Mouse (Mus musculus) thymus, postnatal 4 days (tissue): ENCODE measurements around the gene Gusb.
A peak's percentile ranks its signal among the peaks of the same experiment; 100 is the strongest.

Source experiments
- DNase-seq: peaks from one replicate; pipeline ENCODE4 v3.0.0; 2021

The Gusb gene

DNA sequence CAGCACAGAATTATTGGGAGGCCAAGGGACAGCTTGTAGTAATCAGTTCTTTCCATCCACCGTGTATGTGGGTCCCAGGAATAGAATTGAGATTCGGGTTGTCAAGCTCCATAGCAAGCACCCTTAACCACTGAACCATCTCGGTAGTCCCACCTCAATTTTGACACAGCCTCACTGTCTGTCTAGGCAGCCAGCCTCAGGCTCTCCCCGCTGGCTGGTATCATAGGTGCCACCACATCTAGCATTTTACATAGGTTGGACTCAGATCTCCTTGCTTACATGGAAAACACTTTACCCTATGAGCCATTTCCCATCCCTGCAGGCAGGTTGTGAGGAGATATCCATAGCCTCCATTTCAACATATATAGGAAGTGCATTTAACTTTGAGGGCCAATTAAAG is 28.5 kb downstream of the Gusb start:
- no peak for DNase-seq

DNA sequence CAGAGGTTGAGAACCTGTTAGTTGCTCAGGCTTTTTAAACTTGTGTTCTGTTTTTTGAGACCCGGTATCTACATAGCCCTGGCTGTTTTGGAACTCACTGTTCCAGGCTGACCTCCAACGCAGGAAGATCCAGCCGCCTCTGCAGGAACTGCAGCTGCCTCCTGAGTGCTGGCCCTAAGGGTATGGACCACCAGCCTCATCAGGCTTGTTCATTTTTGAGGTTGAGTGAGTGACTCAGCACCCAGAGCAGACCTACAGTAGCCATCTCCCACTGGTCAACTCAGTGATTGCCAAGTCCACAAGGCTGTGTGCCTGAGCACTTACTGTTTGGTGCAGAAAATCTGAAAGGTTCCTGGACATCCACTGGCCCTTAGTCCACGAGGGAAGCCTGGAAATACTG is 31.4 kb downstream of the Gusb start:
- no peak for DNase-seq

DNA sequence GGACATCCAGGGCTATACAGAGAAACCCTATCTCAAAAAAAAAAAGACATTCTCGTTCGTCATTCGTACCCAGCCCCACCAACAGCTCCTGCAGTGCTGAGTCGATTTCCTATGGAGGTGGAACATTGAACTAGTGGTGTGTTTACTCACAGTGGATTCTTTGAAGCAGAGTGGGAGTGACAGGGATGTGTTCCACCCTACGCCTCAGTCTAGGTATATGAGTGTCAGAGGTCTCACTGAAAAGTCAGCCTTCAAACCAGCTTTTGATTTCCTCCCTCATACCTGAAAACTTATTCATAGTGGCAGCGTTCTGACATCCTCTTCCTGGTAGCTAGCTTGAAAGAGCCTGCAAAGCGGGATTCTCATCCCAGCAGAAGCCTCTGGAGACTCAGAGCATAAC is 34.4 kb downstream of the Gusb start:
- no peak for DNase-seq

DNA sequence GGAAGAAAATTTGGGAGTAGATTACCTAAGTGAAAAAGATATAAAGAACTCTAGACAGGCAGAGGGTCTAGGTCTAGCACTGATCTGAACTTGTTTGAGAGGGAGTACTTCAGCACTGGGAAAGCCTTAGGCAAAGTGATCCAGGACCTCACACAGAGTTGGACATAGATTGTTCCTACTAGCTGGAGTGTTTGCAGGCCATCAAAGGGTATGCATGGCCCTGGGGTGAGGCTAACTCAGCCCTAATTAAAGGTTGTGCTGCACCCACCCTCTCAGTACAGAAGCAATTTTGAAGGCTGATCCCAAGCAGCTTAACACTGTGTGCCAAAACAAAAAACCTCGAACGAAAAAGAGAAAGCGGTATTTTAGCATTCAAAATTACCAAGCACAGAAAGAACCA is 36.4 kb downstream of the Gusb start:
- no peak for DNase-seq

DNA sequence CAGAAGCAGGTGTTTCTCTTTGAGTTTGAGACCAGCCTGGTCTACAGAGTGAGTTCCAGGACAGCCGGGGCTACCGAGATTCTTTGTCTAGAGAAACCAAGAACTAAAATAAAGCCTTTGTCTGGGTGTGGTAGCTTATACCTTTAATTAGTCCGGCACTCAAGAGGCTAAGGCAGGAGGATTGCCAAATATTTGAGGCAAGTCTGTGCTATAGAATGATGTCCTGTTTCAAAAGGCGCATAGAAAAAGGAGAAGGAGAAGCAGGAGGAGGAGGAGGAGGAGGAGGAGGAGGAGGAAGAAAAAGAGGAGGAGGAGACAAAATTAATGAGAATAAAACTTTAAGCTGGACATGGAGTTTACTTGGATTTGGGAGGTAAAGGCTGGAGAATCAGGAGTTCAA is 39.6 kb downstream of the Gusb start:
- no peak for DNase-seq

DNA sequence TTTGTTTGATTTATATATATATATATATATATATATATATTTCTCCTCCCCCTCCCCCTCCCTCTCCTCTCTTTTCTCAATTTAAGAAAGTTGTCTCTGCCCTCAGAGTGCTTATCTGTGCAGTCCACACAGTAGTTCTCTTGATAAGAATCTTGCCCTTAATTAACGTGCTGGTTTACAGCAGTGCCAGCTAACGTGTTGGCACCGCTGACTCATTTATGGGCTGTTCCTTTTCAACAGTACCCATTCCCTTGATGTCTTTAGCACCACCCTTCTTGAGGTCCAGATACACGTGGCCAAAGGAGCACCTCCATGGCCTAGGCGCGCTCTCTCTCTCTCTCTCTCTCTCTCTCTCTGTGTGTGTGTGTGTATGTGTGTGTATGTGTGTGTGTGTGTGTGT is 47.1 kb downstream of the Gusb start:
- DNase-seq: no peak

DNA sequence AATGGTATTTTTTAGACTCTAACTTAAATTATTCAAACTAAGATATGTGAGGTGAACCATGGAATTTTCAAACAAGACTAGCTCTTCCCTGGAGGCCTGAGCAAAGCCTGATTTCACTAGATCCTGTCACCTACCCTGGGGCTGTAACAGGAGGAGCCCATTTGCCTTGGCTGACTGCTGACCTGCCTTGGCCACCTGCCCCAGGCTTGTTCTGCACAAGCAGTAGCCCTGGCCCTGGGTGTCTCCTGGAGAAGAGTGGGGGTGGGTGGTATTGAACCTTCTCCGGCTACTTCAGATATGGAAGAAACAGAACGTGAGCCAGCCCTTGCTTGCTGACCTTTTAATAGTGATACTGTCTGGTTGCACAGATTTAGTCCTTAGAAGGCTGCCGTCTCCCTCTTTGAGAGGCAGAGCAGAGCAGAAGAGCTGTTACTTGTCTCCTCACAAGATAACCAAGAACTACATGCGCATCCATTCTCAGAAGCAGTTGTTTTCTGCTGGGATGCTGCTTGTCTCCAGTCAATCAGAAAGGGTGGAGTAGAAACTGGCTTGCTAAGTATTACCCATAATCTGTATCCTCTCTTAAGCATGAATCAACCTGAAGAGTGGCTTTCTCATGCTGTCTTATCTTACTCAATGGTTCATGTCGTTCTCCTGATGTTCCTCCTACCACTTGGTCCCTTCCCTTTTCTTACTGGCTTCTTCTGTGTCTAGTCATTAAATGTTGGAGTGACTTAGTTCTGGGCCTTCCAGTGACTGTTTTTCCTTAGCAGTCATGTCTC is 48.2 kb downstream of the Gusb start:
- no peak for DNase-seq

DNA sequence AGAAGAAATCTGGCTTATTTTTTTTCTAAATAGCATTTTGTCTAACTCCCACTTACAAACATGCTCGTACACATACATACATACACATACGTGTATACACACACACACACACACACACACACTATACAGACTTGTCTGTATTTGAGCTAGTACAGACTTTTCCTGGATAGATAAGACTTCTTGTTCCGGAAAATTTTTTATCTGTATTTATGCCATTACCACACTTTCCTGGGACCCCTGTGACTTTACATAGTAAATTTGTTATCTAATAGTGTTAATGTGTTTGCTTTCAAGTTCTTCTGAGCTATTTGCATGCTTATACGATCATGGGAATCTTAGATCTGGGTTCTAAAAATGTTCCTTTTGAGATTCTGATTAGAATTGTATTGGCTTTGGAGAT is 50.7 kb downstream of the Gusb start:
- DNase-seq: no peak

DNA sequence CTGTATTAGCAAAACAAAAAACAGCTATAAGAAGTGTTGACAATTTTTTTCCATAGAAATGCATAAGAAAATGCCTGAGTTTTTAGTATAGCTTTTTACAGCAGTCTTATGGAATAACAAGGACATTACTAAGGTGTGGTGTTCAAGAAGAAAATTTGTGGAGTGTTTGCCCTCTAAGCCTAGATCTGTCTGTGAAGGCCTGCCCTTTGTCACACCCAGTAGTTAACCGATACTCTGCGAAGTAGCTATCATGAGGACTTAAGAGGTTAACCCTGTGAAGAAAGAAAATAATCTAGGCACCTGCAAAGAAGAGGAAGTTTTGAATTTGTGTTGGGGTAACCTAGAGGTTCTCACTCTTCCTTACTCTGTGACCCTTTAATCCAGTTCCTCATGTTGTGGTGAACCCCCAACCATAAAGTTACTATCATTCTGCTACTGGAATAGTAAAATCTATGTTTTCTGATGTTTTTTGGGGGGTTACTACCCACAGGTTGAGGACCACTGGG is 55.3 kb downstream of the Gusb start:
- no peak for DNase-seq

DNA sequence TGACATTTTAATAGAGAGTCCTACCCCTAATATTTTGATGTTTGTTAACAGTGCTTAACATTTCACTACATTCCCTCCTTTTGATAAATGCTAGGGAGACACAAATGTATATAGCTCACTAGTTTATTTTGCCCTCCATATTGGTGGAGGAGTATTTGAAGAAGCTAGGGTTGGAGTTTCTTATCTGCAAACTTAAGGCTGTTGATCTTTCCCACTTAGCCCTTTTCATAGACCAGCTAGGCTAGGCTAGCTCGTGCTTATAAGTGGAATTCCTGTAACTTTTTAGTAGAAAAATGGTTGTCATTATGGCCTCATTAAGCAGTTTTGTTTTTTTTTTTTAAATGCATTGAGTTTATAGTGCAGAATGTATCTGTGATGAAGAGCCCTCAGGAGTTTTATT is 59.4 kb downstream of the Gusb start:
- DNase-seq: no peak

DNA sequence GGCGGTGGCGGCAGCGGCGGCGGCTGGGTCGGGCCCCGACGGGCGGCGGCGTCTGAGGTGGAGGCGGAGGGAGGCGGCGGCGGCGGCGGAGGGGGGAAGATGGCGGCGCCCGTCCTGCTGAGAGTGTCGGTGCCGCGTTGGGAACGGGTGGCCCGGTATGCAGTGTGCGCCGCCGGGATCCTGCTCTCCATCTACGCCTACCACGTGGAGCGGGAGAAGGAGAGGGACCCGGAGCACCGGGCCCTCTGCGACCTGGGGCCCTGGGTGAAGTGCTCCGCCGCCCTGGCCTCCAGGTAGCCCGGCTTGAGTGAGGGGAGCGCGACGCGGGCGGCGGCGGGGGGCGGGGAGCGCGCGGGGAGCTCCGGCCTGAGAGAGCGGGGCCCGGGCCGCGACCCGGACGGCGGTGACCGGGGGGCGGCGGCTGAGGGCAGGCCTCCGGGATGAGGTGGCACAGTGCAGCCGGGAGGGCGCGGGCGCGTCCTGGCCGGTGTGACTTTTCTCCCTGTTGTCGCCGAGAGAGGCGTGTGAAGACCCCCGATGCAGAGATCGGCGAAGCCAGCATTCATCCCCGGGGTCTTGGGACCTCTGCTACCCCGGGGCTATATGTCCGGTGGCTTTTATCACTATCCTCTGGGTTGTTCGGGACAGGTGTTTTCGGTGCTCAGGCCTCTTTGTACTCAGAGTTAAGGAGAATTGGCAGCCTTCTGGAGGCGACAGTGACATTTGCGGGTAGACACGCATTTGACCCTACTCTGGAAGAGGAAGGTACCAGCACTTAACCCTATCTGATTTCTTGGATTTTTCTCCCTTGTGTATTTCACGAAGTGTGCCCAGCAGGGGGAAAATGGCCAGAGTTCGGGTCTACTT is 60.5 kb downstream of the Gusb start:
- peak; percentile 66 for DNase-seq

DNA sequence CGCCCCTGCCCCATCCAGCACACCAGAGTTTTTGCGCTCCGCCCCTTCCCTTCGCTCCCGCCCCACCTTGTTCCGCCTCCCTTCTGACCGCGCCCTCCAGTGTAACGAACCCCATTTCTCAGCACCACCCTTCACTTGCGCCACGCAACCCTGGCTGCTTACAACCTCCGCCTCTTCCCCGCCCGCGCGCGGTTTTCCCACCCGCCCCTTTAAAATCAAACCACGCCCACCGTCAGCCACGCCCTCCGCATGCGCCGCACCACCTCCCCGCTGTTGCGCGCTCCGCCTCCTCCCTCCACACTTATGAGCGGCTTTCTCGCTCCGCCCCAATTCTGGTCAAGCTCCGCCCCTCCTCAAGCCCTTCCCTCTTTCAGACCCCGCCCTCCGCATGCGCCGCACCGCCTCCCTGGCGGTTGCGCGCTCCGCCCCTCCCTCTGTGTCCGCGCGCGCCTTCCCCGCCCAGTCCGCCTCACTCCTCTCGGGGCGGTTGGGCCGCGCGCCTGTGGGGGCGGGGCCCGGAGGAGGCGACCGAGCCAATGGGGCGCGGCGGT is 61.3 kb downstream of the Gusb start, which contains the start of gene Vkorc1l1:
Vkorc1l1 (plus strand) TSS at position 476 of the 551 bp plus-strand sequence.
- DNase-seq: peak; percentile 100

DNA sequence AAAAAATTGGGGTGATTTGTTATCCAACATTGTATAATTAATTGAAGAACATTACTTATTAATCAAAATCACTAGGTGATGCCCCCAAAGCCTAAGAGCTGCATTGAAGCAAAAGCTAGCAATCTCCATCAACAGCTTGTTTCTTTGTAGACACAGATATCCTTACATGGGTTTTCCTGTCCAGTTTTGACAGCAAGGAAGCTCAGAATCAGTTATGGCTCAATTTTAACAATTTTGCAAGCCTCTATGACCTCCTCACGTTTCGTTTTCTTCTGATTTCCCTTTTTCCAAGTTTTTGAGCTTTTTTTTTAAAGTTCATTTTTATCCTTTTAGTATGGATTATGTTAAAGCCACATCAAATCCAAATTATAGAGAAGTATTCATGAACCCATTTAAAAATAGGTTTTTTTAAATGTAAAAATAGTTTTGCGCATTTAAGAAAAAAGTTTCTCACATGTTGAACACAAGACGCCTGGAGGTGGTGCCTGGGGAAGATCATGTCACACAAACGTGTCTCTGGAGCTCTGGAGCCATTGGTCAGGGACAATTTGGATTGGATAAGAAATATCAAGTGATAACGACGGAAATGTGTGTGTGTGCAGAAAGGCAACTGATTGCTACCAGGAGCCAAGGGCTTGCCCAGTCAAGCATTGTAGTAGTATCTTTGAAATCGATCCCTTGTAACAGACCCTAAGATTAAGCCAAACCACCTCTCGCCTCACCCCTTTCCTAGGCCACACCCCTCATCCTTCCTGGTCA is 61.9 kb downstream of the Gusb start:
- no peak for DNase-seq

DNA sequence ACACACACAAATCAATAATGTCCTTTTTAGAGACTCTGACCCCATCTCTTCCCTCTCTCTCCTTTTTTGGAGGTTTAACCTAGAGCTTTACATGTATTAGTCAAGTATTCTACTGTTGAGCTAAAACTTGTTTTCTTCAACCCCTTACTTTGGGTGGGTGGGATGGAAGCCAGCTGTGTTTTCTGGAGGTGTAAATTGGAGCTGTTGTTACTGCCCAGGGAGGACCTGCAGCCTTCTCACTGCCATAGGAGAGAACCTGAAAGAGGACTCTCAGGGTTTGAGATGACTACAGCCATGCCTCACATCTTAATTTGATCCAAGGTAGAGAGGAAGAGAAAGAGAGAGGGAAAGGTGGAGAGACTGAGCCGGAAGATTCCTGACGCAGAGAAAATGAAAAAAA is 62.6 kb downstream of the Gusb start:
- no peak for DNase-seq
